Mouse (Mus musculus): Measurements from ENCODE around the gene Gm20809. TPM values are rescaled to one million over a fixed set of nuclear protein-coding genes. Genes with fewer than 3 reads are reported as not detected.
"Not testable (repeated sequence)": the region's sequence is repeated elsewhere in the genome, so short reads cannot be mapped to it uniquely, and the experiment has no call there.

Gm20809 gene
- total RNA-seq (2021), result not detected in 2 replicates
- long read RNA-seq, result 0 reads

DNA sequence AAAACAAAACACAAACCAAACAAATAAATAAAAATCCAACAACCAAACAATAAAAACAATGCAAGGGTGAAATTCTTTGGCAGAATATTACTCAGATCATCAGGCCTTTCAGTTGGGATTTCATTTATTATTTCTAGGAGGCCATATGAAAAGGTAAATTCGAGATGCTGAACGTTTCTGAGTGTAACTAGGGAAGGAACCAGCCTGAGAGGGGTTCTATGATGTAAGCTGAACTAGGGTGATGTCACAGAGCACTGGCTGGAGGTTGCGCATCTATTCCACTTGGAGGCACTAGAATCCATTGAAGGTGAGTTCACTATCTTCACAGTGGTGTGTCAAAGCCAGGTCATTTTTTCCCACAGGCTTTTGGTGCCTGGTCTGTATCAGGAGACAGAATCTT lies at the start of gene Gm20809:
Gene Gm20809, plus strand, starts transcription at position 301 of the 400 bp plus-strand sequence.
- DNase-seq, result not testable (repeated sequence)

Measured in adrenal gland, postnatal 25 days (tissue).